Mouse (Mus musculus): ENCODE measurements around the gene Ddx4. TPM values are rescaled to one million over a fixed set of nuclear protein-coding genes. Genes with fewer than 3 reads are reported as not detected.
A peak's percentile ranks its signal among the peaks of the same experiment; 100 is the strongest.

Gene Ddx4
- 0.56 and 0.72 TPM in 2 replicates for polyA plus RNA-seq (2012; ENCODE audit: insufficient read depth, insufficient read length, missing spikeins)

GRCm38 (mm10) chr13:112652205-112652604 is at the start of gene Ddx4:
TSS of gene Ddx4 (minus strand) at chr13:112652475.
- no peak within 1 kb of the TSS for H3K4me3 ChIP-seq (ENCODE audit: insufficient read depth, low read length)
- TF ChIP-seq CTCF (IDR thresholded peaks at IDR 0.05; ENCODE audit: low read depth, low read length) (no peak), POLR2A (IDR thresholded peaks at IDR 0.05; ENCODE audit: borderline replicate concordance, low read depth, low read length) (no peak)
- no peaks in the 10 kb centered on the region; the same call in 1 of the 2 replicates for H3K4me1 ChIP-seq (ENCODE audit: control insufficient read depth, insufficient read depth, low read length)
- no peak within 1 kb of the TSS for H3K27ac ChIP-seq (ENCODE audit: insufficient read depth, low read depth, low read length)

- Histone ChIP-seq H3K4me3 (ENCODE audit: insufficient read depth, low read length) (no peak overlapping the region), H3K4me1 (ENCODE audit: control insufficient read depth, insufficient read depth, low read length) (peaks cover 4% of the 10 kb centered on the region; the same call in 1 of the 2 replicates), H3K27ac (ENCODE audit: insufficient read depth, low read depth, low read length) (no peak overlapping the region)
- TF ChIP-seq POLR2A (IDR thresholded peaks at IDR 0.05; ENCODE audit: borderline replicate concordance, low read depth, low read length) (no peak), CTCF (IDR thresholded peaks at IDR 0.05; ENCODE audit: low read depth, low read length) (no peak)
Measured at GRCm38 (mm10) chr13:112701256-112701655, 49.0 kb upstream of the Ddx4 start.

GRCm38 (mm10) chr13:112695526-112696240 is 43.4 kb upstream of the Ddx4 start:
- Histone ChIP-seq H3K4me3 (ENCODE audit: insufficient read depth, low read length) (no peak overlapping the region), H3K4me1 (ENCODE audit: control insufficient read depth, insufficient read depth, low read length) (no peaks in the 10 kb centered on the region), H3K27ac (ENCODE audit: insufficient read depth, low read depth, low read length) (peak overlapping the region; percentile 64)
- TF ChIP-seq POLR2A (IDR thresholded peaks at IDR 0.05; ENCODE audit: borderline replicate concordance, low read depth, low read length) (no peak), CTCF (IDR thresholded peaks at IDR 0.05; ENCODE audit: low read depth, low read length) (no peak)

- H3K27ac ChIP-seq (ENCODE audit: insufficient read depth, low read depth, low read length) = no peak overlapping the region
- no peak for TF ChIP-seq CTCF (IDR thresholded peaks at IDR 0.05; ENCODE audit: low read depth, low read length)
- TF ChIP-seq POLR2A (IDR thresholded peaks at IDR 0.05; ENCODE audit: borderline replicate concordance, low read depth, low read length) = no peak
- H3K4me3 ChIP-seq (ENCODE audit: insufficient read depth, low read length) = no peak overlapping the region
- H3K4me1 ChIP-seq (ENCODE audit: control insufficient read depth, insufficient read depth, low read length) = no peaks in the 10 kb centered on the region
Measured at GRCm38 (mm10) chr13:112692870-112693553, 40.7 kb upstream of the Ddx4 start.

- TF ChIP-seq CTCF (IDR thresholded peaks at IDR 0.05; ENCODE audit: low read depth, low read length) = no peak
- TF ChIP-seq POLR2A (IDR thresholded peaks at IDR 0.05; ENCODE audit: borderline replicate concordance, low read depth, low read length) = no peak
- Histone ChIP-seq H3K27ac (ENCODE audit: insufficient read depth, low read depth, low read length) (no peak overlapping the region), H3K4me1 (ENCODE audit: control insufficient read depth, insufficient read depth, low read length) (no peaks in the 10 kb centered on the region), H3K4me3 (ENCODE audit: insufficient read depth, low read length) (no peak overlapping the region)
Measured at GRCm38 (mm10) chr13:112686155-112686554, 33.9 kb upstream of the Ddx4 start.

GRCm38 (mm10) chr13:112683970-112684369 is 31.7 kb upstream of the Ddx4 start:
- Histone ChIP-seq H3K4me1 (ENCODE audit: control insufficient read depth, insufficient read depth, low read length) (no peaks in the 10 kb centered on the region), H3K4me3 (ENCODE audit: insufficient read depth, low read length) (no peak overlapping the region), H3K27ac (ENCODE audit: insufficient read depth, low read depth, low read length) (no peak overlapping the region)
- TF ChIP-seq CTCF (IDR thresholded peaks at IDR 0.05; ENCODE audit: low read depth, low read length) (no peak), POLR2A (IDR thresholded peaks at IDR 0.05; ENCODE audit: borderline replicate concordance, low read depth, low read length) (no peak)

- Histone ChIP-seq H3K27ac (ENCODE audit: insufficient read depth, low read depth, low read length) (no peak overlapping the region), H3K4me1 (ENCODE audit: control insufficient read depth, insufficient read depth, low read length) (no peaks in the 10 kb centered on the region), H3K4me3 (ENCODE audit: insufficient read depth, low read length) (no peak overlapping the region)
- TF ChIP-seq POLR2A (IDR thresholded peaks at IDR 0.05; ENCODE audit: borderline replicate concordance, low read depth, low read length) = no peak
- no peak for TF ChIP-seq CTCF (IDR thresholded peaks at IDR 0.05; ENCODE audit: low read depth, low read length)
Measured at GRCm38 (mm10) chr13:112683312-112683711, 31.0 kb upstream of the Ddx4 start.

- TF ChIP-seq CTCF (IDR thresholded peaks at IDR 0.05; ENCODE audit: low read depth, low read length) (no peak), POLR2A (IDR thresholded peaks at IDR 0.05; ENCODE audit: borderline replicate concordance, low read depth, low read length) (no peak)
- no peak overlapping the region for H3K4me3 ChIP-seq (ENCODE audit: insufficient read depth, low read length)
- H3K4me1 ChIP-seq (ENCODE audit: control insufficient read depth, insufficient read depth, low read length) = no peaks in the 10 kb centered on the region
- H3K27ac ChIP-seq (ENCODE audit: insufficient read depth, low read depth, low read length) = no peak overlapping the region
Measured at GRCm38 (mm10) chr13:112678154-112678553, 25.9 kb upstream of the Ddx4 start.

- H3K4me1 ChIP-seq (ENCODE audit: control insufficient read depth, insufficient read depth, low read length) = no peaks in the 10 kb centered on the region
- no peak overlapping the region for H3K27ac ChIP-seq (ENCODE audit: insufficient read depth, low read depth, low read length)
- no peak overlapping the region for H3K4me3 ChIP-seq (ENCODE audit: insufficient read depth, low read length)
- TF ChIP-seq CTCF (IDR thresholded peaks at IDR 0.05; ENCODE audit: low read depth, low read length) (no peak; the same call in 1 of the 2 replicates), POLR2A (IDR thresholded peaks at IDR 0.05; ENCODE audit: borderline replicate concordance, low read depth, low read length) (no peak)
Measured at GRCm38 (mm10) chr13:112673899-112674447, 21.7 kb upstream of the Ddx4 start.

GRCm38 (mm10) chr13:112672797-112673196 is 20.5 kb upstream of the Ddx4 start:
- Histone ChIP-seq H3K27ac (ENCODE audit: insufficient read depth, low read depth, low read length) (no peak overlapping the region), H3K4me1 (ENCODE audit: control insufficient read depth, insufficient read depth, low read length) (no peaks in the 10 kb centered on the region), H3K4me3 (ENCODE audit: insufficient read depth, low read length) (no peak overlapping the region)
- TF ChIP-seq POLR2A (IDR thresholded peaks at IDR 0.05; ENCODE audit: borderline replicate concordance, low read depth, low read length) (no peak), CTCF (IDR thresholded peaks at IDR 0.05; ENCODE audit: low read depth, low read length) (no peak)

Measured in bone marrow macrophage, adult 2 months (primary cell).